Mouse (Mus musculus) olfactory bulb, adult 2 months (tissue): ENCODE measurements around the gene Lst1.

Source experiments
- CTCF ChIP-seq: fragments of 200-500 bp; IDR thresholded peaks from 2 replicates; pipeline ENCODE4 v1.5.1; 2012; ENCODE audit warnings: low read depth, mild to moderate bottlenecking, low read length, moderate library complexity; ENCODE audit not compliant: insufficient read depth
- POLR2A ChIP-seq: fragments of 200-500 bp; IDR thresholded peaks from 2 replicates; pipeline ENCODE4 v1.6.1; 2012; ENCODE audit warnings: mild to moderate bottlenecking, low read depth, low read length, moderate library complexity; ENCODE audit not compliant: insufficient read depth

GRCm38 (mm10) chr17:35164568-35165450, 23.4 kb downstream of the Lst1 start, which contains the start of gene Prrc2a:
- TF ChIP-seq CTCF (no peak), POLR2A (peak; percentile 90)
